Mouse (Mus musculus) MEL (cell line): Measurements from ENCODE around the gene Abca17. TPM values are rescaled to one million over a fixed set of nuclear protein-coding genes. Genes with fewer than 3 reads are reported as not detected.

Source experiments
- DNase-seq: peaks from one replicate; pipeline ENCODE4 v3.0.0; 2011; ENCODE audit warnings: low read depth, low spot score
- H3K27ac ChIP-seq: 2 replicates; pipeline ENCODE4 v1.5.1; 2012; ENCODE audit warnings: low read depth, mild to moderate bottlenecking, control low read depth, low read length, moderate library complexity; ENCODE audit not compliant: control insufficient read depth
- H3K27me3 ChIP-seq, 2 experiments: fragments of 150-350 bp in 1 of 2; sonication (generic) in 1 of 2; 2 replicates each; pipeline ENCODE4 v1.6.1; 2012; ENCODE audit warnings: low read length in 2 of 2, mild to moderate bottlenecking in 2 of 2, improper control_type of control experiment in 1 of 2, moderate library complexity in 1 of 2; ENCODE audit not compliant: insufficient read depth in 2 of 2, control insufficient read depth in 1 of 2
- H3K36me3 ChIP-seq, 2 experiments: 2 replicates each; pipeline ENCODE4 v1.6.1; 2012 to 2014; ENCODE audit warnings: low read length in 2 of 2, improper control_type of control experiment in 1 of 2, inconsistent platforms in 1 of 2, mild to moderate bottlenecking in 1 of 2; ENCODE audit not compliant: insufficient read depth in 2 of 2, control insufficient read depth in 1 of 2
- H3K4me1 ChIP-seq, 2 experiments: fragments of 150-350 bp in 1 of 2; sonication (generic) in 1 of 2; 2 replicates each; pipeline ENCODE4 v1.6.1; 2012; ENCODE audit warnings: low read length in 2 of 2, improper control_type of control experiment in 1 of 2, mild to moderate bottlenecking in 1 of 2; ENCODE audit not compliant: insufficient read depth in 2 of 2, control insufficient read depth in 1 of 2
- H3K4me3 ChIP-seq, 2 experiments: fragments of 150-350 bp in 1 of 2; sonication (generic) in 1 of 2; 2 replicates each; pipeline ENCODE4 v1.5.1; 2012; ENCODE audit warnings: low read depth in 2 of 2, low read length in 2 of 2, mild to moderate bottlenecking in 2 of 2, moderate library complexity in 2 of 2, control low read depth in 1 of 2, improper control_type of control experiment in 1 of 2; ENCODE audit not compliant: control insufficient read depth in 1 of 2, insufficient read depth in 1 of 2
- H3K79me2 ChIP-seq: 2 replicates; pipeline ENCODE4 v1.6.1; 2012; ENCODE audit warnings: mild to moderate bottlenecking, low read length, moderate library complexity; ENCODE audit not compliant: control insufficient read depth, poor library complexity, insufficient read depth
- H3K9ac ChIP-seq: 2 replicates; pipeline ENCODE4 v1.6.1; 2012; ENCODE audit warnings: low read depth, mild to moderate bottlenecking, control low read depth, low read length, moderate library complexity; ENCODE audit not compliant: control insufficient read depth, poor library complexity, severe bottlenecking
- H3K9me3 ChIP-seq: fragments of 150-350 bp; sonication (generic); replicated peaks from 2 replicates; pipeline ENCODE4 v1.6.1; 2012; ENCODE audit warnings: mild to moderate bottlenecking, low read length, improper control_type of control experiment, moderate library complexity; ENCODE audit not compliant: insufficient read depth
- CHD2 ChIP-seq: IDR thresholded peaks from 2 replicates; pipeline ENCODE4 v1.6.1; 2011; ENCODE audit warnings: low read length, improper control_type of control experiment
- ELF1 ChIP-seq: IDR thresholded peaks from 2 replicates; pipeline ENCODE4 v1.6.1; 2014; ENCODE audit warnings: low read depth, mild to moderate bottlenecking, inconsistent platforms, low read length, improper control_type of control experiment, moderate library complexity
- ETS1 ChIP-seq: IDR thresholded peaks from 2 replicates; pipeline ENCODE4 v1.6.1; 2012; ENCODE audit warnings: low read depth, mild to moderate bottlenecking, inconsistent platforms, low read length, improper control_type of control experiment, moderate library complexity
- GATA1 ChIP-seq: IDR thresholded peaks from 2 replicates; pipeline ENCODE4 v1.6.1; 2011; ENCODE audit warnings: low read depth, low read length, improper control_type of control experiment
- JUND ChIP-seq: IDR thresholded peaks from 2 replicates; pipeline ENCODE4 v1.6.1; 2011; ENCODE audit warnings: low read depth, mild to moderate bottlenecking, improper control_type of control experiment, low read length
- MAX ChIP-seq: IDR thresholded peaks from 2 replicates; pipeline ENCODE4 v1.6.1; 2011; ENCODE audit warnings: low read length, improper control_type of control experiment
- MAZ ChIP-seq: IDR thresholded peaks from 2 replicates; pipeline ENCODE4 v1.6.1; 2012; ENCODE audit warnings: low read depth, mild to moderate bottlenecking, inconsistent platforms, low read length, improper control_type of control experiment
- MEF2A ChIP-seq: IDR thresholded peaks from 2 replicates; pipeline ENCODE4 v1.6.1; 2014; ENCODE audit warnings: low read depth, mild to moderate bottlenecking, inconsistent platforms, low read length, improper control_type of control experiment; ENCODE audit not compliant: poor library complexity, insufficient replicate concordance, severe bottlenecking; ENCODE audit errors: extremely low read depth
- MXI1 ChIP-seq: IDR thresholded peaks from 2 replicates; pipeline ENCODE4 v1.6.1; 2011; ENCODE audit warnings: mild to moderate bottlenecking, low read depth, low read length, improper control_type of control experiment
- MYB ChIP-seq: IDR thresholded peaks from 2 replicates; pipeline ENCODE4 v1.6.1; 2011; ENCODE audit warnings: mild to moderate bottlenecking, low read depth, low read length, improper control_type of control experiment
- MYC ChIP-seq: IDR thresholded peaks from 2 replicates; pipeline ENCODE4 v1.6.1; 2011; ENCODE audit warnings: low read depth, mild to moderate bottlenecking, low read length, improper control_type of control experiment, moderate library complexity
- POLR2A ChIP-seq, 2 experiments: IDR thresholded peaks; 2 replicates each; pipeline ENCODE4 v1.6.1; 2011 to 2012; ENCODE audit warnings: low read length in 2 of 2, mild to moderate bottlenecking in 2 of 2, control low read depth in 1 of 2, improper control_type of control experiment in 1 of 2, low read depth in 1 of 2, moderate library complexity in 1 of 2; ENCODE audit not compliant: control insufficient read depth in 1 of 2, insufficient read depth in 1 of 2, poor library complexity in 1 of 2
- RAD21 ChIP-seq: IDR thresholded peaks from 2 replicates; pipeline ENCODE4 v1.6.1; 2011; ENCODE audit warnings: mild to moderate bottlenecking, low read depth, low read length, improper control_type of control experiment
- SIN3A ChIP-seq: IDR thresholded peaks from 2 replicates; pipeline ENCODE4 v1.6.1; 2012; ENCODE audit warnings: low read length, improper control_type of control experiment, inconsistent platforms
- SMC3 ChIP-seq: IDR thresholded peaks from 2 replicates; pipeline ENCODE4 v1.6.1; 2011; ENCODE audit warnings: low read depth, low read length, improper control_type of control experiment
- TAL1 ChIP-seq: IDR thresholded peaks from 2 replicates; pipeline ENCODE4 v1.6.1; 2012; ENCODE audit warnings: mild to moderate bottlenecking, inconsistent platforms, low read length, moderate library complexity, mixed read lengths
- TBP ChIP-seq: IDR thresholded peaks from 2 replicates; pipeline ENCODE4 v1.8.0; 2011; ENCODE audit warnings: low read depth, low read length, improper control_type of control experiment
- TCF12 ChIP-seq: IDR thresholded peaks from 2 replicates; pipeline ENCODE4 v1.6.1; 2014; ENCODE audit warnings: low read depth, mild to moderate bottlenecking, inconsistent platforms, low read length, improper control_type of control experiment, moderate library complexity
- USF2 ChIP-seq, 2 experiments: IDR thresholded peaks; 2 replicates each; pipeline ENCODE4 v1.6.1; 2011 to 2012; ENCODE audit warnings: improper control_type of control experiment in 2 of 2, low read length in 2 of 2, borderline replicate concordance in 1 of 2, inconsistent platforms in 1 of 2, low read depth in 1 of 2, mild to moderate bottlenecking in 1 of 2; ENCODE audit not compliant: insufficient read depth in 1 of 2
- ZKSCAN1 ChIP-seq: IDR thresholded peaks from 2 replicates; pipeline ENCODE4 v1.6.1; 2012; ENCODE audit warnings: low read depth, mild to moderate bottlenecking, inconsistent platforms, low read length, improper control_type of control experiment, moderate library complexity
- ZMIZ1 ChIP-seq: IDR thresholded peaks from 2 replicates; pipeline ENCODE4 v1.6.1; 2012; ENCODE audit warnings: low read depth, mild to moderate bottlenecking, inconsistent platforms, low read length, improper control_type of control experiment, moderate library complexity
- polyA plus RNA-seq, 2 experiments: library from polyadenylated mRNA; stranded (reverse) in 1 of 2; unstranded in 1 of 2; fragments of >175 nt in 1 of 2; fragments of >200 nt in 1 of 2; gene quantifications; 2 replicates each; pipeline versions ENCODE4 v1.2.1 to v1.2.4; 2012; ENCODE audit warnings: low replicate concordance in 2 of 2, low read depth in 1 of 2; ENCODE audit not compliant: insufficient read length in 2 of 2, insufficient read depth in 1 of 2, missing spikeins in 1 of 2
- total RNA-seq: library from RNA; depleted of rRNA; stranded (reverse); fragments of 300-350 nt; gene quantifications from 2 replicates; pipeline ENCODE4 v1.2.3, GENCODE M21; 2012

The Abca17 gene
- total and polyA plus RNA-seq, 3 experiments, result 0.03 to 0.04 TPM; not detected in 1

GRCm38 (mm10) chr17:24359903-24360302, 9.0 kb upstream of the Abca17 start:
- Histone ChIP-seq H3K4me1 (peaks cover 0 to 8% of the 10 kb centered on the region in 2 experiments; a peak in 3 of 4 replicates), H3K9ac (no peak overlapping the region), H3K79me2 (peaks cover 26% of the 10 kb centered on the region), H3K27ac (no peak overlapping the region), H3K36me3 (peaks cover 7 to 13% of the 10 kb centered on the region in 2 experiments), H3K27me3 (no peaks in the 10 kb centered on the region), H3K9me3 (no peaks in the 10 kb centered on the region), H3K4me3 (no peak overlapping the region)
- no peak for DNase-seq
- TF ChIP-seq MEF2A (no peak), JUND (no peak), RAD21 (no peak)

- TF ChIP-seq ZKSCAN1, result no peak
- TF ChIP-seq MAX, result no peak
- peaks cover 3 to 17% of the 10 kb centered on the region in 2 experiments for H3K4me1 ChIP-seq
- H3K4me3 ChIP-seq, result no peak overlapping the region
- no peaks in the 10 kb centered on the region for H3K27me3 ChIP-seq
- H3K9me3 ChIP-seq, result no peaks in the 10 kb centered on the region
- peaks cover 13 to 14% of the 10 kb centered on the region in 2 experiments for H3K36me3 ChIP-seq
- H3K27ac ChIP-seq, result no peak overlapping the region
- H3K9ac ChIP-seq, result no peak overlapping the region
- H3K79me2 ChIP-seq, result peaks cover 32% of the 10 kb centered on the region
- no peak for DNase-seq
Measured at GRCm38 (mm10) chr17:24359006-24359405, 8.1 kb upstream of the Abca17 start.

GRCm38 (mm10) chr17:24355284-24355683, 4.4 kb upstream of the Abca17 start:
- Histone ChIP-seq H3K36me3 (peaks cover 5 to 23% of the 10 kb centered on the region in 2 experiments), H3K27me3 (no peaks in the 10 kb centered on the region), H3K4me1 (peaks cover 9 to 31% of the 10 kb centered on the region in 2 experiments), H3K27ac (no peak overlapping the region), H3K9ac (no peak overlapping the region), H3K9me3 (no peaks in the 10 kb centered on the region)
- DNase-seq, result no peak
- TF ChIP-seq MAZ (no peak), SIN3A (no peak)
- TF ChIP-seq, all 39 proteins: peak for 0
- H3K4me3 ChIP-seq, result no peak overlapping the region
- H3K79me2 ChIP-seq, result peaks cover 50% of the 10 kb centered on the region

- H3K36me3 ChIP-seq, result peaks cover 5 to 23% of the 10 kb centered on the region in 2 experiments
- peaks cover 48% of the 10 kb centered on the region for H3K79me2 ChIP-seq
- peak overlapping the region; percentile 88 for H3K27ac ChIP-seq
- H3K9me3 ChIP-seq, result no peaks in the 10 kb centered on the region
- H3K9ac ChIP-seq, result peak overlapping the region; percentile 96
- no peaks in the 10 kb centered on the region for H3K27me3 ChIP-seq
- H3K4me3 ChIP-seq, result peak overlapping the region; percentile 74 to 96; a peak in 3 of 4 replicates
- peaks cover 9 to 31% of the 10 kb centered on the region in 2 experiments for H3K4me1 ChIP-seq
- peak; percentile 85 for DNase-seq
- TF ChIP-seq ZMIZ1 (peak; percentile 57; the same call in 1 of the 2 replicates), USF2 (IDR thresholded peaks at IDR 0.05; ENCODE audit: borderline replicate concordance in 1 of 2, insufficient read depth in 1 of 2, low read depth in 1 of 2, low read length in 2 of 2) (no peak), GATA1 (peak; percentile 88), MYC (no peak), MAX (no peak), MXI1 (no peak), ETS1 (peak; percentile 58; the same call in 1 of the 2 replicates), POLR2A (IDR thresholded peaks at IDR 0.05; ENCODE audit: control insufficient read depth in 1 of 2, insufficient read depth in 1 of 2, low read depth in 1 of 2, low read length in 2 of 2, poor library complexity in 1 of 2) (peak in 1 of 2 experiments; percentile 48; a peak in 1 of 4 replicates), TAL1 (peak; percentile 79), SMC3 (no peak), CHD2 (no peak), TCF12 (peak; percentile 89), TBP (peak; percentile 66), ELF1 (no peak), MYB (peak; percentile 75; the same call in 1 of the 2 replicates)
Measured at GRCm38 (mm10) chr17:24353960-24354359, 3.1 kb upstream of the Abca17 start.
